Mouse (Mus musculus) liver, adult 2 months (tissue): Measurements from ENCODE around the gene Sowaha.

Experiments
- CTCF ChIP-seq: fragments of 200-500 bp; IDR thresholded peaks from 2 replicates; pipeline ENCODE4 v1.5.1; 2011; ENCODE audit warnings: low read depth, low read length, control low read depth
- POLR2A ChIP-seq: fragments of 200-500 bp; IDR thresholded peaks from 2 replicates; pipeline ENCODE4 v1.6.1; 2011; ENCODE audit warnings: low read length, control low read depth; ENCODE audit not compliant: insufficient read depth; ENCODE audit errors: extremely low read depth

DNA sequence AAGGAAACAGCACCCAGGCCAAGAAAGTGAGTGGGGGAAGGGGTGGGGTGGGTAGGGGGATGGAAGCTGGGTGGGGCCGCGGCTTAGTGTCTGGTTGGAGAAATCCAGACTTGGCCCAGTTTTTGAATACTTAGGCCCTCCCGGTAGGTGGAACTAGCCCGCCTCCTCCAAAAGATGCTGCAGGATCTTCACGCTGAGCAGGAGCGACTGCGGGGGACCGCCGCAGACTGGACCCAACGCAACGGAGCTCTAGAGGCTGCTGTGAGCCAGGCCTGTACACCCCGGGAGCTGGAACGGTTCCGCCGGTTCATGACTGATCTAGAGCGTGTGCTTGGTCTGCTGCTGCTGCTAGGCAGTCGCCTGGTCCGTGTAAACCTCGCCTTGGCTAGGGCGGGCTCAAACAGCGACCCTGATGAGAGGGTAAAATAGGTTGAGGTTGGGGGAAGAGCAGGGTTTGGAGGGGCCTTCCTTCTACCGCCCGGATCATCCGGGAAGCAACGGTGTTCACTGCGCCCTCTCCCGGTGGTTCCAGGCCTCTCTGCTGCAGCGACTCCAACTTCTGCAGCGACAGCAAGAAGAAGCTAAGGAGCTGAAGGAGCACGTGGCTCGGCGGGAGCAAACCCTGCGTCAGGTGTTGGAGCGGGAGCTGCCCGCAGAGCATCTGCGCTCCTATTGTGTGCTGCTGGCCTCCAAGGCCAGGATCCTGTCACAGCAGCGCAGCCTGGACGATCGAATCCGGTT is 13.7 kb downstream of the Sowaha start:
- 0 out of 2 replicates have a peak, but pooled peaks have one; percentile 6 for TF ChIP-seq POLR2A
- TF ChIP-seq CTCF, result peak; percentile 75
